Mouse (Mus musculus) megakaryocyte, adult 5-6 weeks (primary cell): ENCODE measurements around the gene Sirpa. TPM values are rescaled to one million over a fixed set of nuclear protein-coding genes. Genes with fewer than 3 reads are reported as not detected.

Source experiments
- ATAC-seq: 2 replicates; pipeline ENCODE4 v1.8.0; 2016; ENCODE audit warnings: mild to moderate bottlenecking, inconsistent platforms; ENCODE audit not compliant: poor library complexity, severe bottlenecking
- total RNA-seq, 2 experiments: library from RNA; stranded (forward) in 1 of 2; stranded (reverse) in 1 of 2; fragments of 153-499, 151-499 nt in 1 of 2; fragments of 221-1000, 200-1000 nt in 1 of 2; gene quantifications; 2 replicates each; pipeline versions ENCODE4 v1.2.3 to v1.2.4; 2015 to 2017

Sirpa gene
- total RNA-seq, 2 experiments from 2014 or later: 290 to 325 TPM

DNA sequence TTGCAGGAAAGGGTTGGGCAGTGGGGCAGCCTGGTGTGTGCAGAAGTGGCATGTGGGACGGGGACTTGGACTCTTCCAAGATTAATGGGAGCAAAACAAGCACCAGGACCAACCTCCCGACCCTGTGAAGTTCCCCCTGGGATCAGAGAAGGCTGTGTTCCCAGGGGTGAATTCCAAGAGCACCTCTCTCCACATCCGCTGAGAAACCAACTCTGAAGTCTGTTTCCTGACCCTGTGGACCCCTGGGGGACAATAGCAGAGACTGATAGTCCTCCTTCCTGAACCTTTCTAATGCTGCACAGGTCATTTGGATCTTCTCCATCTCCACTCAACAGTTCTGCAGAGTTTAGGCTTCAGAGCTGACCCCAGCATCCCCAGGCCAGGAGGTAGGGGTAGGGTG is 10.8 kb upstream of the Sirpa start:
- ATAC-seq: no peak

DNA sequence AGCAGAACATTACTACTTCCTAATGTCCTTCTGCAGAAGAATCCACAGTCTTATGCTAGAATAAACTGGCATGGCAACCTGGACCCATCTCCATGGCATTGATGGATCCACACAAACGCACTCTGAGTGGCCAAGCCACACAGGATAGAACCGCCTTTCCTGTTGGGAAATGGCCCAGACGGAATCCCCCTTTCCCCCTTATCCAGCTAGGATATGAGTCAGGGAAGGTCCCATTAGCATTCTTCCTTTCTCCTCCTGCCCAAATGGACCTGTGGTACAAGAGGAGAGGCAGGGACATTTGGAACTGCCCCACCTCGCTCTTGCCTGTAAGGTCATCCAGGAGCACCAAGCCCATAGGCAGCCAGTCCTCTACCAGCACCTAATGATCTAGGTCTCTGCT is 10.4 kb upstream of the Sirpa start:
- ATAC-seq: no peak

DNA sequence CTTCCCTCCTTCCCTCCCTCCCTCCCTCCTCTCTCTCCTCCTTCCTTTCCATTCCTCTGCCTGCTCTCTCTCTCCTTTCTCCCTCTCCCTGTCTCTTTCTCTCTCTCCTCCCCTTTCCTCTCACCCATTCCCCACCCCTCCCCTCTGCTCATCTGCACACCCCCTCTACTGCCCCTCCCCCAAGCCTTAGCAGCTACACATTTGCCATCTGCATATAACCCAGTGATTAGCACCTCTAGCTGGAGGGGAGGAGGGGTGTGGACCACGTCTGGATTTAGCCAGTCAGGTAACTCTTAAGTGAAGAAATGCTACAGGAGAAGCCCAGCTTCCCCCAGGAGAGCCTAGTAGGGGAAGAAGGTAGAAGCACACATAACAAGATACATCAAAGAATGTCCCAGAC is 7.7 kb upstream of the Sirpa start:
- ATAC-seq: no peak

DNA sequence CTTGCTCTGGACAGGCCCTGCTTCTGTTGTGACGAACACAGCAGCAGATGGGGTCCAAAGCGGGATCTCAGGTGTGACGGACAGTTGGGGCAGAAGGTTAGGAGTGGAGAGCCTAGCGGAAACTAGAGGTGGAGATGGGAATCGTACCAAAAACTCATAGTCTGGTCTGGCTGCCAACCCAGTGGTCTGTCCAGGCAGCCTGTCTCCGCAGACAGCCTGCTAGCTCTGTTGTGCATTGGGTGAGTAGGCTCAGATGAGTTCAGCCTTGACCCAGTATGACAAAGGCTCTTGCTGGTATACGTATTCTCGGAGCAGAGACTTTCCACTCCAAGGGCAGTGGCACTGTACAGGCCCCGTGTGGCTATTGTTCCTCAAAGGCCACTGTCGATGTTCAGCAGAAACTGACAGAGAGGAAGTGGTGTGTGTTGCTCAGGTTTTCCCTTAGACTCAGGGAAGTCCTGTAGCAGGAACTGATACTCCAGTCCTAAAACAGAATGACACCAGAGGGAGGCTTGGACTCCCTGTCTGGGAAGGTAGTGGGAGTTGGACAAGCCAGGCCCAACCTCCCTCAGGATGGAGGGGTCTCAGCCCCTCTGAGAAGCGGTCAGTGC is 6.6 kb upstream of the Sirpa start:
- peak; percentile 96 for ATAC-seq

DNA sequence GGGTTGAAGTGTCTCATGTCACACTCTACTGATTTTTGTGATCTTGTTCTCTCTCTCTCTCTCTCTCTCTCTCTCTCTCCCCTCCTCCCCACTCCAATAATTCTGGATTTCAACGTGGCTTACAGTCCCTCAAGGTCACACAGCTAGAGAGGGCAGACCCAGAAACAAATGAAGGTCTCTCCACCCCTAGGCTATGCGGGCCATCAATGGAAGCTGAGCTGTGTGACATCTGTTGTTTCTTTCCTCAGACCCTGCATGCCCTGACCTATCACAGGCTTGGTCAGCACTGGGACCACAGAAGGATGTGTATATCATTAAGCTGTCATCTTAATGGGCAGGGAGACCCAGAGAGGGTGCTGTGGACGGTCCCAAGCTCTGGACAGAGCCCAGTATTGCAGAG is 5.4 kb upstream of the Sirpa start:
- no peak for ATAC-seq

DNA sequence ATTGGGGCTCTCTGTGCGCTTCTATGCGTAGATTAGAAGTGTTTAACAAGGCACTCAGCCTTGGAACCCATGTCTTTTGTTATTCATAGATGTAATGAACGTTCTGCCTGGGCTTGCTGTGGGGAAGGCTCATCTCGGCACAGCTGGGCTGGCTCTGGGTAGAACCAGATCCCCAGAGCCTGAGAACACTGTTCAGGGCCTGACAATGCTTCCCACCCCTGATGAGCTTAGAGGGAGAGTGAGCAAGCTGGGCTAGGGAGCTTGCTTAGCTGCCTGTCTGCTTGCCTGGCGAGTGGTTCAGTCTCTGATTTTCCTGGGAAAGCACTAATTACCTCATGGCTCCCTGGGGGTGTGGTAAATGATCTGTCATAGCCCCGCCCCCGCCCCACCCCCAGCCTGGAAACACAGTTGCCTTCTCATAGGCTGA is 4.8 kb upstream of the Sirpa start:
- no peak for ATAC-seq

DNA sequence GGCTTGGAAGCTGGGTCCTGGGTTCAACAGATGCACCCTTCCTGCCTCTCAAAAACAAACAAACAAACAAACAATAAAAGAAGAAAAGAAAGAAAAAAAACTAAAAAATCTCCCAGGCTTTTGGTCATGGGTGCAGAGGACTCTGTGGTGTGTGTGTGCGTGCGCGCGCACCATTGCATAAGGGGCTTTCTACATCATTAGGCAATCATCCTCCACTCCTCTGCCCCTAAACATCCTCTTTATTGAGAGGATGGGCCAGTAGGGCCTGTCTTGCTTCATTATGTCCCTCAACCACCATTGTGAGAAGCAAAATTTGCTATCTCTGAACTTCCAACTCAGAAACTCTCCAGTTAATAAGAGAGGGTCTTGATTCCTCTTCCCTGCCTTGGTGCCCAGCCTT is 738 bp upstream of the Sirpa start:
- peak; percentile 54 for ATAC-seq

DNA sequence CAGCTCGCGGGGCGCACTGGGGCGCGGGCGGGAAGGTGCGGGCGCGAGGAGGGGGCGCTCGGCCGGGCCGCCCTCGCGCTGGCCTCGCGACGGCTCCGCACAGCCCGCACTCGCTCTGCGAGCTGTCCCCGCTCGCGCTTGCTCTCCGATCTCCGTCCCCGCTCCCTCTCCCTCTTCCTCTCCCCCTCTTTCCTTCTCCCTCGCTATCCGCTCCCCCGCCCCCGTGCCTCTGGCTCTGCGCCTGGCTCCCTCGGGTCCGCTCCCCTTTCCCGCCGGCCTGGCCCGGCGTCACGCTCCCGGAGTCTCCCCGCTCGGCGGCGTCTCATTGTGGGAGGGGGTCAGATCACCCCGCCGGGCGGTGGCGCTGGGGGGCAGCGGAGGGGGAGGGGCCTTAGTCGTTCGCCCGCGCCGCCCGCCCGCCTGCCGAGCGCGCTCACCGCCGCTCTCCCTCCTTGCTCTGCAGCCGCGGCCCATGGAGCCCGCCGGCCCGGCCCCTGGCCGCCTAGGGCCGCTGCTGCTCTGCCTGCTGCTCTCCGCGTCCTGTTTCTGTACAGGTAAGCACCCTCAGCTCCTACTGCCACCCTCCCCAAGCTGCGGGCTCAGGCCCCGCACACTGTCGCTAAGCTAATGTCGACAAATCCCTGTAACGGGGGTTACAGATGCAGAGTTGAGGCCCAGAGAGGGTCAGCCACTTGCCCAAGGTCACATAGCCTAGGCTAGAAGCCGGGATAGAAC is 673 bp downstream of the Sirpa start:
- no peak for ATAC-seq

DNA sequence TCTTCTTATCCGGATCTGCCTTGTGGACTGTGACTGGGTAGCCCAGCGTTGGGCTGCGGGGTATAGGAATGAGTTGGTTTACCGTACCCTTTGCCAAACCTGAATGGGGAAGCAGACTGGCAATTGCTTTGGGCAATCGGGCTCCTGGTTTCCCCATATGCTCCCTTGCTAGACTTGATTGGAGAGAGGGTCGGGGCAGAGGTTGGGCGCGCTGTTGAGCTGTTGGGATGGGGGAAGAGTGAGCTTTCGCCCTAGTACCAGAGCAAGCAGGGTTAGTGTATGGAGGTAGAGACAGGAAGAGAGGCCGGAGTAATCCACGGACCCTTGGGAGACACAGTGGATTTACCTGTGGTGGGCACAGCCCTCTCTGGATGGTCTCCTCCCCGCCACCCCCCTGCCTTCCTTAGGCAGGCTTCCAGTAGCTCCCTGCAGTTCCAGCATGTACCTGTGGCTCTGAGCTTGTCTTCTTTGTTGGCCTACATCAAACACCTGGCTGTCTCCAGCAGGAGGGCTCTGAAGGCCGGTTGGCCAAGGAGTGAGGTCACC is 1.3 kb downstream of the Sirpa start:
- peak; percentile 29 for ATAC-seq

DNA sequence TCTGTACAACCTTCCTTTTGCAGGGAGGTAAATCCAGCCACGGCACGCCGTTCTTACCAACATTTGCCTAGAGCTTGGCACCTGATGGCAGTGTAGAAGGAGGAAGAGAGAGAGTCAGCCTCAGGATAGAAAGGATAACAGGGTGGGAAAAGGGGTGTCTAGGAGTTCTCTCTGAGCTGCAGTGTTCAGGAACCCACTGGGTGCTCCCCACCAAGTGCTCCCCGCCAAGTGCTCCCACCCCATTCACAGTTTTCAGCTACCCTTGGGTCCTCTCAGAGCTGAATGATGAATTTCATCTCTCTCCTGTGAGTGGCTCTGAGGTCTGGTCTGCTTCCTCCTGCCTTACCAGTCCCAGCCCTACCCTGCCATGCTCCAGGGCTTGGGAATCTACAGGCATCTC is 1.9 kb downstream of the Sirpa start:
- ATAC-seq: no peak

DNA sequence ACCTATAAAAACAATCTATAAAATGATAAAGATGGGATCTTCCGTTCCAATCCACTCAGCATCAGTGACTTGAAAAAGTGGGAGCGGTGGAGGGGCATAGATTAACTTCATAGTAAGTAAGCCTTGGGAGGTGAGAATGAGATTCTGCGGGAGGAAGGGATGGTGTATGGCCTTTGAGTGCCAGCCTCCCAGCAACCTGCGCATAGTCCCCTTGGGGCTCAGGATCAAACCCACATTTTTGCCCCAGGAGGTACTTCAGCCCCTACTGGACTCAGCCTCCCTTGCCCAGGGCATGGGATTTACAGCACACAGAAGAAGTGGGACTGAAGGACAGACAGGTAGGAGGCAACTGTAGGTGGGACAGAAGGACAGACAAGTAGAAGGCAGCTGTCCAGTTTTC is 2.6 kb downstream of the Sirpa start:
- ATAC-seq: no peak

DNA sequence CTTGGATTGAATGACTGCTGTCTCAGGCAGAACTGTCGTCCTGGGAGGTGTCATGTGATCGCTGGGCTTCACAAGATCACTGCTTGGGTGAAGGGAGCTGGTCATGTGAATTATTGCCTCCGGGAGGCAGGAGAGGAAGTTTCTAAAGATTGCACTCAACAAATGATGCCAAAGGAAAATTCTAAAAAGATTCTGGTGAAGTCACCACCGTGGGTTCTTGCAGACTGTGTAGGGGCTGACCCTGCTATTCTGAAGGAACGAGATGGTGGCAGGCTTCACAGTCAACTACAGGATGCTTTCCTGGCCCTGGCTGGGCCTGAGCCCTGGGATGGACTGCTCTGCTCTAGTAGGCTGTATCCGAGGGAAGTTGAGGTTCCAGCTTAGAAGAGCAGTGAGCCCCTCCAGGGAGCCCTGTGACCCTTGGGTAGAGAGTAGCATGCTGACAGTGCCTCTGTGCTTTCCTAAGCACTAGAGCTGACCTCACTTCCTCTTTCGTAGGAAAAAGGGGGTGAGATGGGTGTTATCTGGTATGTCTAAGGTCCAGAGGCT is 3.1 kb downstream of the Sirpa start:
- peak; percentile 42 for ATAC-seq

DNA sequence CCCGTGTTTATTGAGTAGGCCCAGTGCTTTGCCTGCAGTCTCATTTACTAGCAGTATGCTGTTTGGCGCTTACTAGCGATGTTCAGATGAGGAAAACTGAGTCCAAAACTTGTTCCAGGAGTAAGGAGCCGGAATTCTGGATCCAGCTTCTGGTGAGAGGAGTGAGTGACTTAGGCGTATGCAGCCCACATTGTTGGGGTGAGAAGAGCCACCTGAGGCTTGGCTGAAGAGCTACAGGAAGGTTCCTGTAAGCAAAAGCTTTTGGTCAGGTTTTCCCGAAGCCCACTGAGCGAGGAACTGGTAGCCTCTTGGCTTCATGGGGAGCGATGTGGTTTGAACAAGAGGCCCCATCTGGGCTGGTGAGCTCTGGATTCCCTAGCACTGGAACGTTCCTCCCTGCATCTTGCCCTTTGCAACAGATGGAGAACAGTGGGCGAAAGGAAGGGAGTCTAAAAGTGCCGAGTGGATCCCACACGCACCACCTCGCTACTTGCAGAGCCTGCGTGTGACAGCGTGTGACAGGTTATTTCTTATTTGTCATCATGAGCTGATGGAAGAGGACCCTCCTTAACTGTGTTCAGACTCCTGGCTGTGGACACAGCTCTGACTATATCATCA is 4.0 kb downstream of the Sirpa start:
- ATAC-seq: no peak

DNA sequence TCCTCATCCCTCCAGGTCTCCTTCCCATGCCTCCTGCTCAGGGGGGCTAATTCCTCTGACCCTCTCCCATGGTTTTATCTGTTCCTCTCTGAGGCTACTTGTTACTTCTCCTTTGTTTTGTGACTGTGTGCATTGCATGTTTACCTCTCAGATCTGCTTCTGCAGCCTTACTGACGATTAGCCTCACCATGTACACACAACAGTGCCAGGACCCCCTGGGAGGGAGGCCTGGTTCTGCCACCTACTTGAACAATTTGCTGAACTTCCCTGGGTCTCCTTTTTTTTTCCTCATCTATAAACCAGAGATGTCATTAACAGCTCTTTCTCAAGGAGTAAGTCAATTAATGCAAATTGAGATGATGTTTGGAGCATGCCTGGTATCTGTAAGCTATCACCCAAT is 4.9 kb downstream of the Sirpa start:
- ATAC-seq: no peak

DNA sequence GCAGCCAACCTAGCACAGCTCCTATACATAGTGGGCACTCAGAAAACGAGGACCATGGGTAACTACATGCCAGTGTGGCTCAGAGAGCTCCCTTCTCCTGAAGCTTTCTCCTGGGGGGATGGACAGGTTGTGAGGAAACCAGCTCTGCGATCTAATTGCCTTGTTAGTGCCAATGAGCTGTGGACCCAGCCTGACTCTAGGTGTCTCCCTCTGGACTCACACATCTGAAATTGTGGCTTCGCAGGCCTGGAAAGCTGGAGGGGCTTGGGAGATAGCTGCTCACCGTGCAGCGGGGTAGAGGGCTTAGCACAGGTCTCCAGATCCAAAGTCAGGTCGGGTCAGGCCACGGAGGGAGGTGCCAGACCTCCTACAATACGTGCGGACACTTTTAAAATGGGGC is 5.5 kb downstream of the Sirpa start:
- ATAC-seq: no peak

DNA sequence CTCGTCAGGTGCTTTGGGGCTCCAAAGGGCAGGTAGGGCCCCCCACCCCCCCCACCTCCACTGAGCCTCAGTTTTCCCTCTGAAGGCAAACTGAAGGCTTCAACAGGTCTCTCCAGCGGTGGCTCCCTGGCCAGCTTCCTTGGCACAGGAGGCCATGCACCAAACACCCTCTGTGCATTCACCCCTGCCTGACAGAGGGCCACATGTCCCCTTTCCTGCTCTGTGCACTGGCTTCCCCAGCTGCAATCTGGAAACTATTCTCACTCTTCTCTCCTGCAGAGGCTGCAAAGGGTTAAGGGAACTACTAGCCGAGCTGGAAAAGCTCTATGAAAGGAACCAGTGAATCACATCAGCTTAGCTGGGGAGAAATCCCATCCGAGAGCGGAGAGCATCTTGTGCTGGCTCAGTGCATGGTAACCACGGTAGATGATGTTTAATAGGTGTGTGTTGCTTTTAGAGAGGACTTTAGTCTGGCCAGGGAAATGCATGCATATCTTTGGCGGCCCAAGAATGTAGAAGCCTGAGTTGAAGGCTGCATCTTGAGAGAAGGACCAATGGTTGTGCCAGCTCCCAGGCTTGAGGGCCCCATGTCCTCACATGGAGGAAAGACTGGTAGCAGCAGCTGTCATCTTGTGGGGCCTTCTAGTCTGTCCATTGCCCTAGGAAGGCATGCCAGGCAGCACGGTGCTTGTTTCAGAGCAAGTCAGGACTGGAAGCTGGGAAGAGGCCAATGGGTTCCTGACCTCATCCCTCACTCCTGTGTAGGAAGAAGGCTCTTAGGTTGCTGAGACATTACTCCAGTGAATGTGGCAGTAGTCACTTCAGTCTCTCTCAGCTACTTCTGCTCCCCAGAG is 6.8 kb downstream of the Sirpa start:
- ATAC-seq: no peak

DNA sequence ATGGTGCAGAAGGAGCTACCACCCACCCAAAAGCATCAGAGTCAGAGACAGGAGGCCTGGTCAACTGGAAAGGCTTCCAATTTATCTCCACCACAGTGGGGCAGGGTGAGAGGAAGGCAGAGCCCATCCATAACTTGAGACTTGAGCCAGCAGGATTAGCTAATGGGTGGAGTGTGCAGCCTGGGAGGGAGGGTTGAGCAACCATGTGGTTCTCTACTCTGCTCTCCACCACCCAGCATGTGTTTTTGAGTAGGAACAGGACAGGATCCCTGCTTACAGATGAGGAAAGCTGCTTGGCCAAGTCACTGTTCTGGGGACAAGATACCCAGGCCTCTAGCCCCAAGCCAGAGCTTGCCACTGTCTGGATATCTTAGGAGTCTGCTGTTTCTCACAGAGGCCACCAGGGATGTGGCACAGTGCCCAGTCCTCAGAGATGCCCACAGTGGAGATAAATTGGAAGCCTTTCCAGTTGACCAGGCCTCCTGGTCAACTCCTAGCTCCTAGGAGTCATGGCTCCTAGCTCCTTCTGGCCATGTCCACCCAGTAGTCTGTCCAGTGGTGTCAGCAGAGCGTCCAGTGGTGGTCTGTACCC is 8.5 kb downstream of the Sirpa start:
- peak; percentile 68 for ATAC-seq

DNA sequence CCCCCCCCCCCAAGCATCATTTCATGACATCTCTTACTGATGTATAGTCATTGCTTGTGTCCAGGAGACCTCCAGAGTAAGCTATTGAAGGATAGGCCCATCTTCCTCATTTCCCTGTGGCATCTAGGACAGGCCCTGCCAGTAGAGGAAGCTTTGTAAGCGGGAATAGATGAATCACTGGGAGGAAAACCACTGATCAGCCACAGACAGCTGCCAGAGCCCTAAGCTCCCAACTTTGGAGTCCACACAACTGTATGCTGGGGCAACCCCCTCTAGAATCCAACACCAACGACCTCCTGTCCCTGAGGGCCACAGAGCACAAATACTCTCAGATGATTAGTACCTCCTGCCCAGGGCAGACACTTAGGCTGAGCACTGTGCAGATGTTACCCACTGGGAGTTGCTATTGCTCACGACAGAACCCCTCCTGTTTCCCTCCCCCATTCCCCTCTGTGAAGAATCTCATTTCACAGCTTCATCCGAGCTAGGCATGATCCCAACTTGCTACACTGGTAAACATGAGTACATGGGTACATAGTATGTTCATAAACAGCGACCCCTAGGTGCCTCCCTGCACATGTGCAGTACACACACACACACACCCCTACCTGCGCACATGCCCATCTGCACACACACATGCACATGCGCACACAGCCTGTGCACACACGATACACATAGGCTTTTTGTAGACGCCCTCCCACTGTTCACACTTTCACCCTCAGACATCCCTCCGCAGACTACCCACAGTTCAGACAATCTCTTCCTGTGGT is 9.4 kb downstream of the Sirpa start:
- peak; percentile 20; the same call in 1 of the 2 replicates for ATAC-seq

DNA sequence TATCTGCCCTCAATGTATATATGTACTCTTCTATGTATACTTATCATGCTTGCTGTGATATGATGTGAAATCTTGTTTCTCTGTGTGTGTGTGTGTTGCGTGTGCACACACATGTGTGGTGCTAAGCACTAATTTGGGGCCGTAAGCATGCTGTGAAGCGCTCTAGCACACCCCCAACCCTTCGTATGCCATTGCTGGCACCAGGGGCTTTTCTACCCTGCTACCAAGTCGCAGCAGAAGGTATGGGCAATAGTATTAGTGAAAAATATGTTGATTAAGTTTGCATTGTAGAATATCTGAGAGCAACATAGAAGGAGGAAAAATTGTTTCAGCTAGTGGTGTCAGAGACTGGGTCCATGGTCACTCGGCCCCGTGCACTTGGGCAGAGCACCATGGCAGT is 10.2 kb downstream of the Sirpa start:
- no peak for ATAC-seq

DNA sequence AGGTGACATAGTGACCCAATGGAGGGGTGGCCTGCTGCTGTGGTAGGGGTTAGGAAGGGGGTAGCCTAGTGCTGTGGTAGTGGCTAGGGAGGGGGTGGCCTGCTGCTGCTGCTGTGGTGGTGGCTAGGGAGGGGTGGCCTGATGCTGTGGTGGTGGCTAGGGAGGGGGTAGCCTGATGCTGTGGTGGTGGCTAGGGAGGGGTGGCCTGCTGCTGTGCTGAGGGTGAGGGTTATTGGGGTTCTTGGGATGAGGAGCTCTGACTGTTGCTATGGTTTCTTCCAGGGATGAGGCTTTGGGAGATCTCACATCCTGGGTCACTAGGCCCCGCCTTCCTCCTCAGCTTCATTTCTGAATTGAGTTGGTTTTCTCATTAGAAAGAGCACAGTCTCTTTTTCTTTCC is 10.9 kb downstream of the Sirpa start:
- ATAC-seq: peak; percentile 51; the same call in 1 of the 2 replicates
